Mouse (Mus musculus) kidney, adult 2 months (tissue): ENCODE results near the gene Gamt. TPM values are rescaled to one million over a fixed set of nuclear protein-coding genes. Genes with fewer than 3 reads are reported as not detected.
"Not testable (repeated sequence)": the region's sequence is repeated elsewhere in the genome, so short reads cannot be mapped to it uniquely, and the experiment has no call there.

Source experiments
- DNase-seq: peaks from one replicate; pipeline ENCODE4 v3.0.0; 2021
- H3K27ac ChIP-seq: fragments of 200-500 bp; 2 replicates; pipeline ENCODE4 v1.5.1; 2012; ENCODE audit warnings: low read depth, low read length, control low read depth, inconsistent platforms; ENCODE audit not compliant: insufficient read depth
- H3K27me3 ChIP-seq: fragments of 200-500 bp; replicated peaks from 2 replicates; pipeline ENCODE4 v1.6.1; 2012; ENCODE audit warnings: mild to moderate bottlenecking, moderate library complexity, low read length, inconsistent platforms; ENCODE audit not compliant: control insufficient read depth, insufficient read depth
- H3K36me3 ChIP-seq: fragments of 200-500 bp; 2 replicates; pipeline ENCODE4 v1.6.1; 2012; ENCODE audit warnings: mild to moderate bottlenecking, moderate library complexity, low read length, inconsistent platforms; ENCODE audit not compliant: control insufficient read depth, insufficient read depth
- H3K4me1 ChIP-seq: fragments of 200-500 bp; 2 replicates; pipeline ENCODE4 v1.6.1; 2011; ENCODE audit warnings: low read length; ENCODE audit not compliant: control insufficient read depth, insufficient read depth
- H3K4me3 ChIP-seq: fragments of 200-500 bp; 2 replicates; pipeline ENCODE4 v1.5.1; 2011; ENCODE audit warnings: mild to moderate bottlenecking, low read depth, low read length, control low read depth; ENCODE audit not compliant: insufficient read depth
- CTCF ChIP-seq: fragments of 200-500 bp; conservative IDR thresholded peaks from 2 replicates; pipeline ENCODE4 v1.5.1; 2011; ENCODE audit warnings: low read depth, mild to moderate bottlenecking, control low read depth, low read length, moderate library complexity, mixed read lengths; ENCODE audit not compliant: insufficient read depth, insufficient read length
- POLR2A ChIP-seq: fragments of 200-500 bp; IDR thresholded peaks from one replicate; pipeline ENCODE4 v1.6.1; 2011; ENCODE audit warnings: low read depth, low read length, control low read depth
- WGBS: fragments of 180-500 bp; shearing (Covaris S2); methylation state at CpG from one replicate; pipeline ENCODE4 v1.1.7; 2018; 5-methylcytosine and 5-hydroxymethylcytosine counted together
- polyA plus RNA-seq: library from polyadenylated mRNA; depleted of rRNA; stranded (reverse); fragments of >200 nt; gene quantifications from 2 replicates; pipeline ENCODE4 v1.2.3, GENCODE M21; 2012; rRNA removed

Gamt gene
- polyA plus RNA-seq, 1 experiment, result 66.7 TPM

DNA sequence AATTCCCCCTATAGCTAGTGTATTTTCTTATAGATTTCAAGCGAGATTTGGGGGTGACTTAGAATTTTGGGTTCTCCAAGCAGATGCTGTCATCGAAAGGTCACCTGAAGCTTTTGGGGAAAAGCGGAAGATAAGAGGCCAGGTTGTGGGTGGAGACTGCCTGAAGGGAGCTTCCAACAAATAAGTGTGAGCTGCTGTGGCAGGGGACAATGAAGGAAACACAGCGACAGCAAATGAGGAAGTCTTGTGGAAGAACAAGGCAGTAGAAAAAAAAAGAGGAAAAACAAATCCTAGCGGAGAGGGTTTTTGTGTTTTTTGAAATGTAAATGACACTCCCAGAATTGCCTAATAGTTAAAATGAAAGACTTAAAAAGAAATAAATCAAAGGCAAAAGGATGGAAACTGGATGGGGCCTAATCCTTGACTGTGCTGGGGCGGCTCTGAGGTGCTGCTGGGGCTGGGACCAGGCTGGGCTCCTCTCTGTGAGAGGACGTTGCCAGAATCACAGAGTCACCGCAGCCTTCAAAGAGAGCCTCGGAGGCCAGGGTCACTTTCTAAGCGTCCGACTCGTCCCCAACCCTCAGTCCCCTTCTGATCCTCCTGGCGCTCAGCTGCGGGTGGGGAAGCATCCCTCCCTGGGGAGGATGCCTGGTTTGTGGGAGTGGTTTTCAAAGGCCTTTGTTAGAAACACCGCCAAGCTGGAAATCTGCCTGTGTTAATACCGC lies 45.6 kb downstream of the Gamt start:
- no peaks in the 10 kb centered on the region for H3K36me3 ChIP-seq
- 65% methylated on average over 16 of the region's 16 CpGs for WGBS
- H3K4me1 ChIP-seq, result no peaks in the 10 kb centered on the region
- no peak overlapping the region for H3K27ac ChIP-seq
- no peaks in the 10 kb centered on the region for H3K27me3 ChIP-seq
- TF ChIP-seq POLR2A (no peak), CTCF (no peak)
- no peak overlapping the region for H3K4me3 ChIP-seq
- no peak for DNase-seq

DNA sequence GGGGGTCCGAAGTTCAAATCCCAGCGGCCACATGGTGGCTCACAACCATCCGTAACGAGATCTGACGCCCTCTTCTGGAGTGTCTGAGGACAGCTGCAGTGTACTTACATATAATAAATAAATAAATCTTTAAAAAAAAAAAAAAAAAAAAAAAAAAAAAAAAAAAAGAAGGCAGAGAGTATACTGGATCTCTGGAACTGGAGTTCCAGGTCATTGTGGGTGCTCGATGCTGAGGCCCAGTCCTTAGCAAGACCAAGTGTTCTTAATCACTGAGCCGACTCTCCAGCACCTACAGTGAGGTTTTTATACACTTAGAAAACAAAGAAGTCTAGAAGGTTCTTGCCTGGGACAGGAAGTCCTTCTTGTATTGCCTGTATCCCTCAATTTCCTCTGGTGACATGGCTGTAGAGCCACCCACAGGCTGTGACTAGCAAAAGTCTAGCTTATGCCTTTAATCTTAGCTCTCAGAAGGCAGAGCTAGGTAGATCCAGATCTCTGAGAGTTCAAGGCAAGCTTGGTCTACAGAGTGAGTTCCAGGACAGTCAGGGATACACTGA lies 49.2 kb downstream of the Gamt start:
- H3K27me3 ChIP-seq, H3K27ac ChIP-seq, H3K4me3 ChIP-seq, H3K36me3 ChIP-seq, H3K4me1 ChIP-seq, DNase-seq: not testable (repeated sequence)
- WGBS, result 68% methylated on average over 7 of the region's 7 CpGs

DNA sequence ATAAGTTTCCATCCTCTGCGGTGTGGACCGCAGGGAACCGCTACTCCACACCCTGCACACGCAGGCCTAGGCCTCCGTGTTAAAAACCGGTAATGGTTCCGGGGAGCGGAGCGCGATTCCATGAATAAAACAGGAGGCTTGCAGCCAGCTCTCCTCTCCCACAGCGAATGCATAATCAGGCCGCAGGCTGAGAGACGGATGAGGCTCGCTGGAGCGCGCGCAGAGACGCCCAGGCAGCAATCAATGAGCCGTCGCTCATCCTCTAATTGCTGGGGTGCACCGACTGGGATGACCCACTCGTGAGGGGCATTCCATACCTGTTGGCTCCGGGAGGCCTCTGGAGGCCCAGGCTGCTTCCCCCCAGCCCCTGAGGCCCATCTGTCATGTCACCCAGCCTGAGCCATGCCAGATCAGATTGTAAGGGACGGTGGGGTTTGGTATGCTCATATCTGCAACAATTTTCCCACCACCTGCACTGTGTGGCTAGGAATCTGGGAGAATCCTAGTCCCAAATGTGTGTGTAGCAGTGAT lies 51.9 kb downstream of the Gamt start:
- TF ChIP-seq POLR2A (no peak), CTCF (no peak)
- 33% methylated on average over 24 of the region's 24 CpGs for WGBS
- H3K27ac ChIP-seq, result no peak overlapping the region
- no peaks in the 10 kb centered on the region for H3K36me3 ChIP-seq
- DNase-seq, result peak; percentile 14
- no peaks in the 10 kb centered on the region for H3K27me3 ChIP-seq
- H3K4me1 ChIP-seq, result no peaks in the 10 kb centered on the region
- no peak overlapping the region for H3K4me3 ChIP-seq

DNA sequence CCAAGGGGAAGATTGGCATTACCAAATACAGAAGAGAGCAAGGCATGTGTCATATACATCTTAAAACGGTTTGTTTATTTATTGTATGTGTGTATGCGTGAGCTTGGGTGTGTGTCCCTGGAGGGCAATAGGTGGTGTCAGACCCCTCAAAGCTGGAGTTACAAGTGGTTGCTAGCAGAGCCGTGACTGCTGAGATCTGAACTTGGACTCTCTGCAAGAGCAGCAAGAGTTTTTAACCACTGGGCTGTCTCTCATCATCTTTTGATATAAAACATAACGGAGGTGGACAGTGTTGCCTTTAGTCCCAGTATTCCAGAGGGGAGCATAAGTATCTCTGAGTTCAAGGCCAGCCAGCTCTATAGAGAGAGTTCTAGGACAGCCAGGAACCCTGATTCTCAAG lies 52.6 kb downstream of the Gamt start:
- H3K4me3 ChIP-seq, result no peak overlapping the region
- DNase-seq, result no peak
- H3K27ac ChIP-seq, result no peak overlapping the region
- H3K27me3 ChIP-seq, result no peaks in the 10 kb centered on the region
- TF ChIP-seq POLR2A, result no peak
- no peak for TF ChIP-seq CTCF
- no peaks in the 10 kb centered on the region for H3K36me3 ChIP-seq
- H3K4me1 ChIP-seq, result no peaks in the 10 kb centered on the region
- 90% methylated on average over 4 of the region's 4 CpGs for WGBS

Other genes with a start within 250 kb of the Gamt start
- 9.6 and 25.5 TPM in 2 replicates for gene Arhgap45, start 244.4 kb downstream of the Gamt start, polyA plus RNA-seq
- 230 and 235 TPM in 2 replicates for gene Polr2e, start 221.2 kb downstream of the Gamt start, polyA plus RNA-seq
- 1,431 and 1,557 TPM in 2 replicates for gene Gpx4, start 213.8 kb downstream of the Gamt start, polyA plus RNA-seq
- gene Sbno2, start 155.4 kb downstream of the Gamt start, polyA plus RNA-seq, result 27.7 and 30.8 TPM in 2 replicates
- 114 and 117 TPM in 2 replicates for gene Stk11, start 145.2 kb downstream of the Gamt start, polyA plus RNA-seq
- 1,948 and 2,036 TPM in 2 replicates for gene Atp5d, start 122.4 kb downstream of the Gamt start, polyA plus RNA-seq
- gene Cbarp, start 120.2 kb downstream of the Gamt start, polyA plus RNA-seq, result 8.1 and 8.7 TPM in 2 replicates
- 65.6 and 67.0 TPM in 2 replicates for gene Midn, start 112.7 kb downstream of the Gamt start, polyA plus RNA-seq
- gene Cirbp, start 95.0 kb downstream of the Gamt start, polyA plus RNA-seq, result 86.7 and 87.8 TPM in 2 replicates
- 7.9 and 11.2 TPM in 2 replicates for gene 1600002K03Rik, start 88.1 kb downstream of the Gamt start, polyA plus RNA-seq
- 1.5 TPM in 2 replicates for gene Efna2, start 81.5 kb downstream of the Gamt start, polyA plus RNA-seq
- gene Mum1, start 34.6 kb downstream of the Gamt start, polyA plus RNA-seq, result 25.6 and 30.4 TPM in 2 replicates
- 1,001 and 1,041 TPM in 2 replicates for gene Ndufs7, start 11.9 kb downstream of the Gamt start, polyA plus RNA-seq
- 45.6 and 49.1 TPM in 2 replicates for gene Dazap1, start 474 bp upstream of the Gamt start, polyA plus RNA-seq
- 1,371 and 1,777 TPM in 2 replicates for gene Rps15, start 31.4 kb upstream of the Gamt start, polyA plus RNA-seq
- gene Apc2, start 35.0 kb upstream of the Gamt start, polyA plus RNA-seq, result 0.74 and 0.95 TPM in 2 replicates
- 47.8 and 52.5 TPM in 2 replicates for gene 2310011J03Rik, start 59.5 kb upstream of the Gamt start, polyA plus RNA-seq
- gene Pcsk4, start 68.5 kb upstream of the Gamt start, polyA plus RNA-seq, result 9.1 and 12.2 TPM in 2 replicates
- gene Reep6, start 68.9 kb upstream of the Gamt start, polyA plus RNA-seq, result 24.7 and 25.1 TPM in 2 replicates
- 5.5 and 7.4 TPM in 2 replicates for gene Adamtsl5, start 87.4 kb upstream of the Gamt start, polyA plus RNA-seq
- gene Plk5, start 95.4 kb upstream of the Gamt start, polyA plus RNA-seq, result 1.8 and 2.0 TPM in 2 replicates
- gene Mex3d, start 126.6 kb upstream of the Gamt start, polyA plus RNA-seq, result 7.9 and 11.9 TPM in 2 replicates
- gene Mbd3, start 138.5 kb upstream of the Gamt start, polyA plus RNA-seq, result 143 and 151 TPM in 2 replicates
- 3,960 and 3,968 TPM in 2 replicates for gene Uqcr11, start 145.8 kb upstream of the Gamt start, polyA plus RNA-seq
- gene Tcf3, start 172.6 kb upstream of the Gamt start, polyA plus RNA-seq, result 33.3 and 38.6 TPM in 2 replicates
- 0.03 TPM in 1 of 2 replicates, not detected in the other for gene Onecut3, start 233.8 kb upstream of the Gamt start, polyA plus RNA-seq